Mouse (Mus musculus) liver, embryonic 13.5 days (tissue): ENCODE data around the gene C87436. TPM values are rescaled to one million over a fixed set of nuclear protein-coding genes. Genes with fewer than 3 reads are reported as not detected.

Experiments used
- ATAC-seq: fragments of 200-750 bp; cut with Nextera tagmentation; 2 replicates; pipeline ENCODE4 v1.8.0; 2017; ENCODE audit warnings: low read depth, mild to moderate bottlenecking, moderate number of reproducible peaks, moderate library complexity
- DNase-seq: peaks from one replicate; pipeline ENCODE4 v3.0.0; 2022
- H3K27ac ChIP-seq: fragments of 300-500 bp; sonication (generic); 2 replicates; pipeline ENCODE4 v1.5.1; 2015; ENCODE audit warnings: moderate library complexity, mild to moderate bottlenecking, inconsistent platforms
- H3K27me3 ChIP-seq: fragments of 300-500 bp; sonication (generic); 2 replicates; pipeline ENCODE4 v1.6.1; 2015; ENCODE audit warnings: mild to moderate bottlenecking, inconsistent platforms
- H3K36me3 ChIP-seq: fragments of 300-500 bp; sonication (generic); 2 replicates; pipeline ENCODE4 v1.6.1; 2015; ENCODE audit warnings: mild to moderate bottlenecking, inconsistent platforms
- H3K4me1 ChIP-seq: fragments of 300-500 bp; sonication (generic); replicated peaks from 2 replicates; pipeline ENCODE4 v1.6.1; 2015; ENCODE audit warnings: inconsistent platforms
- H3K4me2 ChIP-seq: fragments of 300-500 bp; sonication (generic); 2 replicates; pipeline ENCODE4 v1.6.1; 2015; ENCODE audit warnings: inconsistent platforms, mild to moderate bottlenecking, moderate library complexity
- H3K4me3 ChIP-seq: fragments of 300-500 bp; sonication (generic); replicated peaks from 2 replicates; pipeline ENCODE4 v1.5.1; 2015; ENCODE audit warnings: mild to moderate bottlenecking, inconsistent platforms
- H3K9ac ChIP-seq: fragments of 300-500 bp; sonication (generic); 2 replicates; pipeline ENCODE4 v1.6.1; 2015; ENCODE audit warnings: mild to moderate bottlenecking, inconsistent platforms
- H3K9me3 ChIP-seq: fragments of 300-500 bp; sonication (generic); replicated peaks from 2 replicates; pipeline ENCODE4 v1.6.1; 2016; ENCODE audit warnings: inconsistent platforms
- whole genome bisulfite sequencing: fragments of 180-500 bp; shearing (Covaris S2); methylation state at CpG from one replicate; pipeline ENCODE4 v1.1.7; 2015; ENCODE audit not compliant: insufficient replicate concordance; 5-methylcytosine and 5-hydroxymethylcytosine counted together
- polyA plus RNA-seq: library from polyadenylated mRNA; unstranded; fragments of >200 nt; fragmentation: Nextera tagmentation; extraction: Ambion mirVana; gene quantifications from 2 replicates; pipeline ENCODE4 v1.2.1, GENCODE M21; 2015

Gene C87436
- polyA plus RNA-seq, 1 experiment from 2014 or later = 12.4 TPM

- Histone ChIP-seq H3K27me3 (no peaks in the 10 kb centered on the region), H3K36me3 (no peaks in the 10 kb centered on the region), H3K9ac (no peak overlapping the region), H3K4me1 (peaks cover 23% of the 10 kb centered on the region), H3K4me3 (no peak overlapping the region), H3K4me2 (no peak overlapping the region), H3K27ac (no peak overlapping the region), H3K9me3 (no peaks in the 10 kb centered on the region)
- 77% methylated on average over 4 of the region's 4 CpGs for WGBS
- no peak for ATAC-seq
- DNase-seq = no peak
Measured at GRCm38 (mm10) chr6:86513296-86513695, 75.1 kb downstream of the C87436 start.

GRCm38 (mm10) chr6:86516021-86516420, 77.8 kb downstream of the C87436 start:
- no peak overlapping the region for H3K4me2 ChIP-seq
- WGBS = 71% methylated on average over 1 of the region's 1 CpGs
- peaks cover 4% of the 10 kb centered on the region; the same call in 1 of the 2 replicates for H3K4me1 ChIP-seq
- no peak overlapping the region for H3K9ac ChIP-seq
- H3K4me3 ChIP-seq = no peak overlapping the region
- H3K27me3 ChIP-seq = no peaks in the 10 kb centered on the region
- no peak overlapping the region for H3K27ac ChIP-seq
- no peak for ATAC-seq
- DNase-seq = no peak
- H3K9me3 ChIP-seq = no peaks in the 10 kb centered on the region
- no peaks in the 10 kb centered on the region for H3K36me3 ChIP-seq

GRCm38 (mm10) chr6:86519767-86520345, 81.7 kb downstream of the C87436 start:
- no peak overlapping the region for H3K4me2 ChIP-seq
- no peak overlapping the region for H3K27ac ChIP-seq
- peaks cover 24% of the 10 kb centered on the region for H3K4me1 ChIP-seq
- no peak for ATAC-seq
- no peak overlapping the region for H3K4me3 ChIP-seq
- no peaks in the 10 kb centered on the region for H3K9me3 ChIP-seq
- H3K27me3 ChIP-seq = no peaks in the 10 kb centered on the region
- DNase-seq = no peak
- peaks cover 23% of the 10 kb centered on the region for H3K36me3 ChIP-seq
- H3K9ac ChIP-seq = no peak overlapping the region
- 78% methylated on average over 3 of the region's 3 CpGs for WGBS

GRCm38 (mm10) chr6:86522001-86522911, 84.1 kb downstream of the C87436 start:
- Histone ChIP-seq H3K4me3 (peak overlapping the region; percentile 95), H3K27ac (peak overlapping the region; percentile 80), H3K4me2 (peak overlapping the region; percentile 84), H3K9ac (peak overlapping the region; percentile 48), H3K36me3 (peaks cover 29% of the 10 kb centered on the region), H3K4me1 (peaks cover 25% of the 10 kb centered on the region), H3K9me3 (no peaks in the 10 kb centered on the region), H3K27me3 (no peaks in the 10 kb centered on the region)
- WGBS = 67% methylated on average over 5 of the region's 5 CpGs
- ATAC-seq (no peak), DNase-seq (no peak)

Other genes with a start within 250 kb of the C87436 start
- gene Tgfa, start 243.2 kb upstream of the C87436 start, polyA plus RNA-seq = 1.1 and 1.2 TPM in 2 replicates
- 94.3 and 104 TPM in 2 replicates for gene Fam136a, start 72.7 kb upstream of the C87436 start, polyA plus RNA-seq
- 407 and 475 TPM in 2 replicates for gene Snrpg, start 67.1 kb upstream of the C87436 start, polyA plus RNA-seq
- gene Pcyox1, start 41.2 kb upstream of the C87436 start, polyA plus RNA-seq = 38.1 and 51.3 TPM in 2 replicates
- gene Tia1, start 34.2 kb upstream of the C87436 start, polyA plus RNA-seq = 26.4 and 31.0 TPM in 2 replicates
- not detected in 2 replicates for gene Gm44790, start 11.7 kb upstream of the C87436 start, polyA plus RNA-seq
- gene Pcbp1, start 87.9 kb downstream of the C87436 start, polyA plus RNA-seq = 327 and 339 TPM in 2 replicates
- gene Asprv1, start 189.8 kb downstream of the C87436 start, polyA plus RNA-seq = 0.25 and 0.29 TPM in 2 replicates
- gene Mxd1, start 230.8 kb downstream of the C87436 start, polyA plus RNA-seq = 32.9 and 38.7 TPM in 2 replicates
- 71.2 and 86.4 TPM in 2 replicates for gene Snrnp27, start 246.1 kb downstream of the C87436 start, polyA plus RNA-seq